Mouse (Mus musculus) hindbrain, postnatal 0 days (tissue): Measurements from ENCODE around the gene Nrg3. TPM values are rescaled to one million over a fixed set of nuclear protein-coding genes. Genes with fewer than 3 reads are reported as not detected.

Experiments
- ATAC-seq: fragments of 200-750 bp; cut with Nextera tagmentation; 2 replicates; pipeline ENCODE4 v1.8.0; 2017; ENCODE audit warnings: mild to moderate bottlenecking, moderate TSS enrichment, moderate library complexity
- DNase-seq: peaks from one replicate; pipeline ENCODE4 v3.0.0-alpha.2; 2015; ENCODE audit warnings: low spot score
- H3K27ac ChIP-seq: fragments of 300-500 bp; sonication (generic); 2 replicates; pipeline ENCODE4 v1.5.1; 2014; ENCODE audit warnings: mild to moderate bottlenecking
- H3K27me3 ChIP-seq: fragments of 300-500 bp; sonication (generic); 2 replicates; pipeline ENCODE4 v1.6.1; 2014; ENCODE audit warnings: low read length, mixed read lengths; ENCODE audit not compliant: insufficient read depth
- H3K36me3 ChIP-seq: fragments of 300-500 bp; sonication (generic); 2 replicates; pipeline ENCODE4 v1.6.1; 2014; ENCODE audit warnings: low read length, mixed read lengths; ENCODE audit not compliant: insufficient read depth
- H3K4me1 ChIP-seq: fragments of 300-500 bp; sonication (generic); 2 replicates; pipeline ENCODE4 v1.6.1; 2014; ENCODE audit warnings: antibody characterized with exemption, low read length, mixed read lengths; ENCODE audit not compliant: insufficient read depth
- H3K4me2 ChIP-seq: fragments of 300-500 bp; sonication (generic); 2 replicates; pipeline ENCODE4 v1.6.1; 2014; ENCODE audit warnings: low read depth, mild to moderate bottlenecking, low read length, moderate library complexity, mixed read lengths
- H3K4me3 ChIP-seq: fragments of 300-500 bp; sonication (generic); 2 replicates; pipeline ENCODE4 v1.5.1; 2014; ENCODE audit warnings: low read length
- H3K9ac ChIP-seq: fragments of 300-500 bp; sonication (generic); replicated peaks from 2 replicates; pipeline ENCODE4 v1.6.1; 2014; ENCODE audit warnings: mild to moderate bottlenecking, low read length, moderate library complexity, mixed read lengths
- H3K9me3 ChIP-seq: fragments of 300-500 bp; sonication (generic); 2 replicates; pipeline ENCODE4 v1.6.1; 2016; ENCODE audit warnings: low read length, mixed read lengths
- CTCF ChIP-seq: IDR thresholded peaks from 2 replicates; pipeline ENCODE4 v1.5.1; 2016; ENCODE audit warnings: antibody characterized with exemption, control low read depth, low read depth
- WGBS: fragments of 180-500 bp; shearing (Covaris S2); extraction: QIAGEN DNeasy Blood & Tissue Kit; methylation state at CpG from one replicate; pipeline ENCODE4 v1.1.7; 2014; 5-methylcytosine and 5-hydroxymethylcytosine counted together
- polyA plus RNA-seq: library from polyadenylated mRNA; unstranded; fragments of >200 nt; fragmentation: Nextera tagmentation; extraction: Ambion mirVana; gene quantifications from 2 replicates; pipeline ENCODE4 v1.2.1, GENCODE M21; 2015
- total RNA-seq: library from RNA; depleted of rRNA; stranded (reverse); fragments of >200 nt; gene quantifications from 2 replicates; pipeline ENCODE4 v1.2.3, GENCODE M21; 2014

The Nrg3 gene
- total and polyA plus RNA-seq, 2 experiments from 2014 or later, result 8.6 to 29.7 TPM

DNA sequence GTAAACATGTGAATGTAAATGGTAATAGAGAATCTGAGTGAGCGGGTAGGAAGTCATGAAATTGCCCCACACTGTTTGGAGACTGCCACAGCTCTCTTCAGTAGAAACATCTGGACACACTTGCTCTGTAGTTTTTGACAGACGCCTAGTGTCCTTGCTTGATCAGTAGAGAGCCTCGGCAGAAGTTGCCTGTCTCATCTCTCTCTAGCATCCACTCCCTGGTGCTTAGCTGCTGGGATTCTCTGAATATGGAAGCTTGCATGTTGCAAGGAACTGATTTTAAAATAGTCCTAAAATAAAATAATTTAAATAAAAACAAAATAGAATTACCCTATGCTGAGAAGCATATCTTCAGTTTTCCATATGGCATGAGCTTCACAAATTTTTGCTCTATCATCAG is 675.9 kb downstream of the Nrg3 start:
- Histone ChIP-seq H3K36me3 (no peaks in the 10 kb centered on the region), H3K27me3 (no peaks in the 10 kb centered on the region), H3K4me3 (no peak overlapping the region), H3K4me1 (no peaks in the 10 kb centered on the region), H3K4me2 (no peak overlapping the region), H3K9ac (no peak overlapping the region), H3K9me3 (no peaks in the 10 kb centered on the region), H3K27ac (no peak overlapping the region)
- WGBS, result 82% methylated on average over 3 of the region's 3 CpGs
- DNase-seq (no peak), ATAC-seq (no peak)
- TF ChIP-seq CTCF, result no peak

DNA sequence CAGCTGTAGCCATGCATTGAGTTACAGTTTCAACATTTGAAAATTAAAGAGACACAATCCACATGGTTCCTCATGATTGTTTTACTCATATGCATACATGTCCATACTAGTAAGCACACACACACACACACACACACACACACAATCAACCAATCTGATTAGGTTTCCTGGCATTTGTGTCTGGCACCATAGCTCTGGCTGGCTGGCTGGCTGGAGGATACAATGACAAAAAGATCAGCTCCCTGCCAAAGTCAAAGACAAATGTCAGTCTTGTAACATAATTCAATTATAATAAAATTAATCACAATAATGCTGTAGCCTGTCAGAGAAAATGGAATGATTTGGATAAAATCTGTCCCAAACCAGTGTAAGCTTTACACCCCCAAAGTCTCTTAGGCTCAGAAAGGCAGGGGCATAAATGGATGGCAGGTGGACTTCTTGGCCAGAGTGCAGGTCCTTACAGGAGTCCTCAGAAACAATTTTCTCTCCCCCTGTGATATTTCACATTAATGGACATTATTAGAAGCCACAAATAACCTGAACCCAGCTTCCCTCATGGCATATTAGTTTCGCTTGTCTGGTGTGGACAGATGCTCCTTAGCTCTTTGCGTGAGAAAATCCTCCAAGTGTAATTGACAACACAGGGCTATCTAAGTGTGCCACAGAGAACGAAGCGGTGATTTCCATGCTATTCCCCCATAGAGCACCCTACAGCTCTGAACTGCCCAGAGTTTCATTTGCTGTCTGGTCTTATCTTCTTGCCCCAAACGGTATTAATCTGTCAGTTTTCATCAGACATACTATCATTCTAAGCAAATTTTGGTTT is 697.4 kb downstream of the Nrg3 start:
- no peak overlapping the region for H3K4me2 ChIP-seq
- H3K4me3 ChIP-seq, result no peak overlapping the region
- no peaks in the 10 kb centered on the region for H3K36me3 ChIP-seq
- no peak overlapping the region for H3K9ac ChIP-seq
- H3K27ac ChIP-seq, result no peak overlapping the region
- ATAC-seq, result peak; percentile 71; the same call in 1 of the 2 replicates
- no peaks in the 10 kb centered on the region for H3K4me1 ChIP-seq
- DNase-seq, result peak; percentile 47
- WGBS, result 55% methylated on average over 5 of the region's 5 CpGs
- H3K27me3 ChIP-seq, result no peaks in the 10 kb centered on the region
- no peak for TF ChIP-seq CTCF
- H3K9me3 ChIP-seq, result no peaks in the 10 kb centered on the region

DNA sequence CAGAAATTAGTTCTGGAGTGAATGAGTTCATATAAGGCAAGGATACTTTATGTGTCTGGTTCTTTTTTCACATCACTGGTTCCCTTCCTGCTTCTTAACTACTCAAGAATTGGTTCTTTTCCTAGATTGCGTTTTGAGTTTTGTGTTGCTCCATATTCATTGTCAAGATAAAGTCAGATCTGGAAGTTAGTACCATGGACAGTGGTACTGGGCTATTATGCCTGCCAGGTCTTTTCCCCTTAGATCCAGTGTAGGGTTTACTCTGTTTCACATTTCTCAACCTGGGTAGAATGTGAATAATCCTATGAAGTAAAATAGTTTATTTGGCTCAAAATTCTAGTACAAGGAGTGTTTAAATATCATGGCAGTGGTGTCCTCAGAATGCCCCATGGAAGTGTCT is 698.1 kb downstream of the Nrg3 start:
- Histone ChIP-seq H3K27ac (no peak overlapping the region), H3K4me3 (no peak overlapping the region), H3K9me3 (no peaks in the 10 kb centered on the region), H3K9ac (no peak overlapping the region), H3K36me3 (no peaks in the 10 kb centered on the region), H3K27me3 (no peaks in the 10 kb centered on the region), H3K4me2 (no peak overlapping the region), H3K4me1 (no peaks in the 10 kb centered on the region)
- WGBS, result 83% methylated on average over 1 of the region's 1 CpGs
- TF ChIP-seq CTCF, result no peak
- DNase-seq, result no peak
- no peak for ATAC-seq

DNA sequence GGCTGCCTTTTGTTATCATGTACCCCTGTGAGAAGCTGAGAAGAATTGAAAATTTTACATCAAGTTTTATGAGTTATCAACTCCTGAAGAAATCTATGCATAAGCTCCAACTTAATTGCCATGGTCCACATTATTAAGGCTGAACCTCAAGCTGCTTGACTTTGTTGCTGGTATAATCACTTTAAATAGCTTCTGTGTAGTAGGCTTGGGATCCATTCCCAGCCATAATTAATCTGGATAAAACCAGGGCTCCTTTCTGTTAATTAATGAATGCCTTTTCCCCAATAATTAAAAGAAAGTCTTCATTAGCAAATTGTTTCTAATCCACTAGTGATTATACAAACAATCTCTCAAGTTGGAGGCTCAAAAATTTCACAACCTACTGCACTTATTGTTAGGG is 742.4 kb downstream of the Nrg3 start:
- no peaks in the 10 kb centered on the region for H3K9me3 ChIP-seq
- no peak for DNase-seq

DNA sequence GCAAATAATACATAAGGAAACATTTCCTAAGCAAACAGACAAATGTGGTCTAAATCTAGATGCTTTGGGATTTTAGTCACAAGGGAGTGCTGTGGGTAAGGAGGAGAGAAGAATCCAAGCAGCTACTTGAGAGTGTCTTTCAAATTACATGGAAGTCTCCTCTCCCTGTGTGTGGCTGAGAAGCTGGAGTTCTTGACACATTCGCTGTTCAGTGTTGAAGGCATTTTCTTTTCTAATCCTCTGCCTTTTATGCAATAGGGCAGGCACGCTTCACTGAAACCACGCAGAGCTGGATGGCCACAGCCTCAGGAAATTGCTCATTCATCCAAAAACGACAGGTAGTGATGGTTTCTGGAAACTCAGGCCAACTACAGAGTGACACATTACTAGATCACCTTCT is 769.0 kb downstream of the Nrg3 start:
- Histone ChIP-seq H3K4me2 (no peak overlapping the region), H3K9me3 (no peaks in the 10 kb centered on the region), H3K4me3 (no peak overlapping the region), H3K36me3 (no peaks in the 10 kb centered on the region), H3K4me1 (peaks cover 7% of the 10 kb centered on the region; the same call in 1 of the 2 replicates), H3K27me3 (no peaks in the 10 kb centered on the region), H3K27ac (no peak overlapping the region), H3K9ac (no peak overlapping the region)
- peak; percentile 10 for DNase-seq
- 33% methylated on average over 4 of the region's 4 CpGs for WGBS
- no peak for TF ChIP-seq CTCF
- no peak for ATAC-seq

More for the DNA sequence above, 742.4 kb downstream of the Nrg3 start:
- H3K36me3 ChIP-seq, result no peaks in the 10 kb centered on the region
- H3K9ac ChIP-seq, result no peak overlapping the region
- no peak overlapping the region for H3K4me3 ChIP-seq
- no peak overlapping the region for H3K4me2 ChIP-seq
- TF ChIP-seq CTCF, result no peak
- ATAC-seq, result no peak
- no peak overlapping the region for H3K27ac ChIP-seq
- H3K27me3 ChIP-seq, result no peaks in the 10 kb centered on the region
- H3K4me1 ChIP-seq, result no peaks in the 10 kb centered on the region

DNA sequence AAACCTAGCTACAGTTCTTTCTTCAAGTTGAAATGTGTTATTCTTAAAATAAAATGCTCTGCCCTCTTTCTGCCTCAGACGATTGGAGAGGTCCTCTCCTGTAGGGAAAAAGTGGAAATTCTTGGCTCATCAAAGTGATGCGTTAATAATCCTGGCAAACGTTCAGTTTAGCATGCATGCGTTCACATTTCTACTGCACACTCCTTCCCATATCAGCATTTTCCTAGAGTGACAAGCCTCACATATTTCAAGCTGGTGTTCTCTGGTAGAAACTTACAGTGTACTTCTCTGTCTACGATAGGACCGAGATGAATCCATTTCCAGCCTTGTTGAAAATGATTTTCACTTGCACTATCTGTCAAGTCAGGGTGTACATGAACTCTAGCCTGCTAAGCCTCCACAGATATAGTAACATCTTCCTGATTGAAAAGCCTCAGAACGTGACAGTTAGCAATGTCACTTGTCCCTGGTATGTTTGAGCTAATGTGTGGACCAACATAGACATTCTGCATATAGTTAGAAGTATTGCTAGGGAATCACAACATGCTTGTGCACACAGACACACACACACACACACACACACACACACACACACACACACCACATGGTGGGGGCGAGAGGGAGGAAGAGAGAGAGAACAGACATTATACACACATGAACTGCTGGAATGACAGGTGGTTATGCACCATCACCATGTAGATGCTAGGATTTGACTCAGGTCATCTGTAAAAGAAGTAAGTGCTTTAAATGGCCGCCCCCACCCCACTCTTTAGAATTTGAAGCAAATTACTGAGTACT is 770.1 kb downstream of the Nrg3 start:
- Histone ChIP-seq H3K4me2 (no peak overlapping the region), H3K9ac (no peak overlapping the region), H3K27ac (no peak overlapping the region), H3K27me3 (no peaks in the 10 kb centered on the region), H3K4me3 (no peak overlapping the region), H3K9me3 (no peaks in the 10 kb centered on the region), H3K36me3 (no peaks in the 10 kb centered on the region), H3K4me1 (peaks cover 7% of the 10 kb centered on the region; the same call in 1 of the 2 replicates)
- ATAC-seq (peak; percentile 47), DNase-seq (peak; percentile 59)
- WGBS, result 59% methylated on average over 9 of the region's 9 CpGs
- TF ChIP-seq CTCF, result no peak
